Mouse (Mus musculus) fibroblast of lung, adult 2 months (primary cell): ENCODE measurements at regions not wholly inside any gene's neighbourhood (a gene's known extent, or its start where the extent isn't known, plus 50 kb on each side); places are given as distances from the start of the nearest gene placed in this dataset.

Source experiments
- DNase-seq: peaks from one replicate; pipeline ENCODE4 v3.0.0-alpha.2; 2011; ENCODE audit warnings: low read depth

DNA sequence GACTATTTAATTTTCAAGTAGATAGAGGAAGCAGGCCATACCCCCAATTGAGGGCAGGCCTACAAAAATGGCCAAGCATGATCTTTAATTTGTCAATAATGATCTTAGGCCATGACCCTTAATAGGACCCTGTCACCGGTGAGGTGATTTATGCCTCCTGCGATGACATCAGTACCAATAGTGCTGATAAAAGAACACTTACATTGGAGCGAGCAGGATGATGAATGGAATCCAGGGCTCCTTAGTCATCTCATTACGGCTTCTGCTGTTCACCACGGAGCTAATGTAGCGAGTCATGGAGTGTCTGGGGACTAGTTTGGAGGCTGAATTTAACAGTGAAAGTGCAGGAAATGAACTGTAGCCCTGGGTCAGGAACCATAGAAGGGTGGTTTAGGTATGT, 308.6 kb downstream of the En1 start:
- peak; percentile 11 for DNase-seq

DNA sequence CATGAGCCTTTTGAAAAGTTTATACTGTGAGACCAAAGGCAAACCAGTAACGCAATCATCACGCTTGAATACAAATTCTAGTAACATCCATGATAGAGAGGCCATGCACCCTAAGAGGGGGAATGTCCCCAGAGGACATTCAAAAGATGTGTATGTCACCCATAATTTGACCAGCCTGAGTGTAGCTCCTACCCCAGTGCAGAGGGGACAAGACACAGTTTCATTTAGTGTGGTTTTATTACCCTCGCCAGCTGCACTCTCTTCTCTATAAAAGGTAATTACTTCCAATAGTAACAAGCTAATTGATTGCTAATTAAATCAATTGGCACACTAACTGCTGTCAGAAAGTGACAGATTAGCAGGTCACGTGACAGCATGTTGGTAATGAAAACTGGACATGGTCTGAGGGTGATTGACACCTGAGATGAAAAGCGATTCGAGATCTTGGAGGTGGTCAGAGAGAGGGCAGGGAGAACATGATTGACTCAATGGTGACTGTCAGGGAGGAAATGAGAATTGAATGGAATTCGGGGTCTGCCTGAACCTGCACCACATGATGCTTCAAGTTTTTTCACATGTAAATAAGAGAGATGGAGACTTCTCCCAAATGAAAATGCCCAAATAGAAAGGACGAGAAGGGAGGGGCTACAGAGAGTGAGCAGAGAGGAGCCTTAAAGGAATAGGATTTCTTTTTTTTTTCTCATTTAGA, 309.9 kb downstream of the En1 start:
- DNase-seq, result no peak

GRCm38 (mm10) chr1:120921540-120921939, 319.3 kb downstream of the En1 start:
- DNase-seq, result no peak

DNA sequence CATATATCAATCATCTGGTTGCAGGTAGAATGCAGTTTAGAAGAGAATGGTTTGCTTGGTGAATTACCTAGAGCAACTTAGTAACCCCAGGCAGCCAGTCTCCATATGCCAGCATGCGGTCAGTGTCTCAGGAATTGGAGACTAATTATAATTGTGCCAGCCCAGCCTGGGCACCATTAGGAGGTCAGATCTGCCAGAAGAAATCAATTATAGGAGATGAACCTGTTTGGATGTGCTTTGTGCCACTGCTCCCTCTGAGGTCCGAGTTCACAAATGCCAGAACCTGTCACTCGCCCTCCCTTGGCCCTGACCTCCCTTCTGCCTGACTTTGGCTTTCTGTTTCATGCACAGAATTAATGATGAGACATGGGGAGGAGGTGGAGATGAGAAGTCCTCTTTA, 323.1 kb downstream of the En1 start:
- DNase-seq, result no peak

DNA sequence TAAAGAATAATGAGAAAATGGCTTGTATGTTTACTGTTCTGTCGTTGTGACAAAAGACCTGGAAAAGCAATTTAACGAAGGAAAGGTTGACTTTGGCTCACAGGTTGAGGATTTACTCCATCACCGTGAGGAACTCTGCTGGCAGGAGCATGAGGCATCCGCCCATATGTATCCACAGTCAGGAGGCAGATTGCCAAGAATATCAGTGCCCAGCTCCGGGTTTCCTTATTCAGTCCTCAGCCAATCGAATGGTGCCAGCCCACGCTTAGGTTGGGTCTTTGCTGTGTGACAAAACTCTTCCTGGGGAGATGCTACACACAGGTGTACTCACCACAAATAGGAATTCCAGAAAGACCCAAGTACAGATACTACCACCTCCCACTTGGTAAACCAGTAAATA, 327.9 kb downstream of the En1 start:
- no peak for DNase-seq

- DNase-seq, result no peak
Observed at GRCm38 (mm10) chr1:120935321-120935720, 333.1 kb downstream of the En1 start.

GRCm38 (mm10) chr1:120943711-120944110, 341.5 kb downstream of the En1 start:
- no peak for DNase-seq

- DNase-seq, result no peak
Observed at GRCm38 (mm10) chr1:120946349-120946748, 344.1 kb downstream of the En1 start.

DNA sequence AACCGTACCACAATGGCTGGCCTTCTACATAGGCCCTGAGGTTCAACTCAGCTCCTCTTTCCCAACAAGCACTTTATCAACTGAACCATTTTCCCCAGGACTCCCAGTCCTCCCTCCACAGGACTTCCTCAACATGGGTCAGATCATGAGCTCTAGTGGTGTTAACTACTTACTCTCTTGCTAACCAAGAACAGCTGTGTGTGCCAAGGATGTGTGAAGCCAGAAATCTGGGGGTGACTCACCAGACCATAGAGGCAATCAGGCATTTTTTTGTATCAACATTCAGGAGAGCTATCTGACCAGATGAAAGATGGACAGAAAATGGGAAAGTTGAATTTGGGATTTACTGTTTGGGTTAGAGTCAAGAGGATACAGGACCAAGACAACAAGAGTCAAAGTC, 359.0 kb downstream of the En1 start:
- DNase-seq, result no peak

GRCm38 (mm10) chr1:120961984-120962383, 359.8 kb downstream of the En1 start:
- DNase-seq, result no peak

GRCm38 (mm10) chr1:120963477-120964178, 361.4 kb downstream of the En1 start:
- no peak for DNase-seq

- no peak for DNase-seq
Observed at GRCm38 (mm10) chr1:120964179-120964517, 361.9 kb downstream of the En1 start.

DNA sequence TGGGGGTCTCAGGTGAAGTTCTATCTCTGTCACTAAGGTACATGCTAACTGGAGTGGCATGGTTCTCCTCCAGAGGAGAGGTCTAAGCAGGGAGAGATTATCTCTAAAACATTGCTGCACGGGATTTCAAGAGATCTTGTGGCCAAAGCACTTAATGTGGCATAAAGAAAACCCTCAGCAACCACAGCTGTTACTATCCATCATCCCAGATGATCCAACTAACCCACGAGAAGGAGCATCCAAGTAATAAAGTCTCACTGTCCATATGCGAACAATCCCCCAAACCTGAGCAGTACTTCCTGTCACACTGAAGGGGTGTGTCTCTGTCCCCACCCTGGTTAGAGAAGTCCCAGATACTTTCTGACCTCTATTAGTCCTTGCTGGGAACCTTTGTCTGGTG, 363.9 kb downstream of the En1 start:
- no peak for DNase-seq

GRCm38 (mm10) chr1:120974661-120975060, 357.7 kb downstream of the Insig2 start:
- DNase-seq, result peak; percentile 19

GRCm38 (mm10) chr1:121004535-121004934, 327.9 kb downstream of the Insig2 start:
- DNase-seq, result no peak

DNA sequence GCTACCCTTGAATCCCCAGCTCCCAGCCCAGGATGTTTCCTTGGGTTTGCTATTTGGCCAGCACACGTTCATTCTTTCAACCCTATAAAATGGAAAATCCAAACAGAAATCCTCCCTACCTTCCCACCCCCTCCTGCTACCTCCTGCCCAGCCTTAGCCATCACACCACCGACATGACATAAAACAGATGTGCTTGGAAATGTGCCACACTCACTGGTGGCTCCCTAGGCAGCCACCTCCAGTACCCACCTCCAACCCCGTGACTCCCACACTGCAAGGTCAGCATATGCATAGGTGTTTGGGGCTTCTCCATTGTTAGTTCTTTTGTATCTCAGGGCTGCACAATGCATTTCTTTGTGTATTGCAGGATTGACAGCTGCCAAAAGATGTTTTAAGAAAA, 327.2 kb downstream of the Insig2 start:
- DNase-seq, result no peak

GRCm38 (mm10) chr1:121012126-121012525, 320.3 kb downstream of the Insig2 start:
- no peak for DNase-seq

DNA sequence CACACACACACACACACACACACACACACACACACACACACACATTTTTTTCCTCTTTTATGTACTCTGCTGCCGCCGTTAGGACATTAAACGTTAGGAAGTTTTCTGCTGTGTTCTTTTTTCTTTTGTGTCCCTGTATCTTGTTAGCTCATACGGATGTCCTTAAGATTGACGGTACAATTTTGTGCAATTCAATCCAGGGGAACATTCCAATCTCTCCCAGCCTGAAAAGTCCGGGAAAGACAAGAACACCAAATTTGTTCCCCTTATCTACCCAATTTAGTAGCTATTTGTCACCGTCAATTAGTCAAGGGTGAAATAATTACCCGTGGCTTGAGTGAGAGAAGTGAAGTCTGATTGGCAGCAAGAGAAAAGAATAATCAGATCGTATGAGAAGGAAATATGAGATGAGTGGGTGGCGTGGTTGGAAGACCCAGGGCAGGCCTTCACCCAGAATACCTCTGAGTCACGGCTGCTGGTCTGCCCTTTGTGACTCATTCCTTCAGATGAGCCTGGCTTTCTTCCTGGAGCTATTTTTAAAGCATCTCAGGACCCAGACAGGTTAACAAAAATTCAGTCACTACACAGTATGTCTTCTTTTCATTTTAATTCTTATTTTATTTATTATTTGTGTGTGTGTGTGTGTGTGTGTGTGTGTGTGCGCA, 318.4 kb downstream of the Insig2 start:
- DNase-seq, result peak; percentile 44

GRCm38 (mm10) chr1:121029375-121029774, 303.0 kb downstream of the Insig2 start:
- DNase-seq, result no peak

DNA sequence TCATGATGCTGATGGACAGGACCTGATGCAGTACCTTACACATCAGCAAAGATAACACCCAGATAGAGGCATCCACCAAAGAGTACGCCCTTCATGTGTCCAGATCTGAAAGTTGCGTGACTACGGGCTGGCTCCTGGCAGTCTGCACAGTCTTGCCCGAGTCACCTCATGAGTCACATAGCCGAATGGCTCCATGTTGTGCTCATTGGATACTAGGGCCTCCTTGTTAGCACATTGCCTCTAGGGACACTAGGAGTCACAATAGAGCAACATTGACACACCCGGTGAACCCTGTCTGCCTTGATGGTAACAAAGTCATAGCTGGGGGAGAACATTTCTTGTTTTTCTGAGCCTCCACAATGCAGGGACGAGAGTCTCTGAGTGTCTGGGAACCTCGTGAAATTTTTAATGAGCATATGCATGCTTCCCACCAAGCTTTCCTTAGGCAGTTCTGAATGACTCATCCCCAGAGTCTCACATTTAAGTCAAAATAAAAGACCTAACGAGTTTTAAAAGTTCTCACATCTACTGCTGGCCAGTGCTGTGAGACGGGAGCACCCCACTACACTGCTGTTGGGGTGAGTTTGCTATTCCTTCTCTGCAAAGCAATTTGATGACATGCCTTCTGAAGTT, 297.5 kb downstream of the Insig2 start:
- no peak for DNase-seq

GRCm38 (mm10) chr1:121046581-121046980, 285.8 kb downstream of the Insig2 start:
- no peak for DNase-seq

GRCm38 (mm10) chr1:121047406-121047805, 285.0 kb downstream of the Insig2 start:
- no peak for DNase-seq

- DNase-seq, result no peak
Observed at GRCm38 (mm10) chr1:121049684-121050083, 282.7 kb downstream of the Insig2 start.
